Comparison of ENCODE assay signal across 22 mouse cellular contexts in the genomic region with DNA sequence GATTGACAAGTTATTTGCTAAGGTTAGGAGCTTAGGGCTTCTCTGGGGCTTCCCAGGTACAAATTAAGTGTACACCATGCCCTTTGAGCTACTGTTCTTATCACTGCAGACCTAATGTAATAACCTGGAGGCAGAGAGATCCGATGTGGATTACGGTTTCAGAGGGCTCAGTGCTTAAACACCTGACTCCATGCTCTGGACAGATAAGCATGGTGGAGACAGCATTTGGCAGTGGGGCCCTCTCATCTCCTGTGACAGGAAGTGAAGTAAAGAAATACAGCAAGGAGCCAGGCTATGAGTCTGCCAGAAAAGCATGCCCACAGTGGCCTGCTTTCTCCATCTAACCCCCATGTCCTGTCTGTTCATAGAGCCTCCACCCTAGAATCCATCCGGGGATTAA.
A peak's percentile ranks its signal among the peaks of the same experiment; 100 is the strongest.
DNase-seq lines count a peak whose midpoint lies in the region; ATAC-seq lines count a peak whose summit lies in the region.
"Had no signal": no experiment of that assay in that cellular context is flagged by ENCODE, and none has a peak within 500 bp of the region (broad histone marks: within the 10 kb centered on the region; RNA-seq: fewer than 3 reads in every experiment).

No protein-coding gene starts in this region.

- H3K4me1 ChIP-seq in midbrain, embryonic 13.5 days (replicated peaks): peaks cover 15% of the 10 kb centered on the region
- H3K4me1 ChIP-seq in midbrain, embryonic 14.5 days (ENCODE audit: control insufficient read depth, insufficient read depth, low read length): peaks cover 9% of the 10 kb centered on the region
- peaks cover 75% of the 10 kb centered on the region for H3K4me1 ChIP-seq in liver, embryonic 12.5 days
- H3K4me1 ChIP-seq in liver, embryonic 16.5 days (ENCODE audit: control insufficient read depth, low read depth, low read length): peaks cover 48% of the 10 kb centered on the region
- no peaks in the 10 kb centered on the region for H3K4me1 ChIP-seq in forebrain, embryonic 11.5 days (replicated peaks; ENCODE audit: control insufficient read depth, insufficient read depth, low read length)
- H3K4me1 ChIP-seq: embryonic facial prominence, embryonic 12.5 days; heart, embryonic 15.5 days had no signal

- no peak for DNase-seq in midbrain, embryonic 14.5 days
- DNase-seq in forebrain, embryonic 11.5 days (ENCODE audit: low spot score): no peak
- no peak for DNase-seq in layer of hippocampus, postnatal 25 days (ENCODE audit: extremely low spot score in 1 of 2, low spot score in 1 of 2)
- DNase-seq: adrenal gland, postnatal 10 days; B cell, adult 2 months; cerebellum, adult 11-12 months; cerebellum, adult 9-10 months; cerebellum, postnatal 25 days; gastrocnemius, postnatal 10 days; heart, adult 2 months had no signal

- H3K36me3 ChIP-seq in midbrain, embryonic 13.5 days: no peaks in the 10 kb centered on the region
- no peaks in the 10 kb centered on the region for H3K36me3 ChIP-seq in midbrain, embryonic 14.5 days (ENCODE audit: control insufficient read depth, insufficient read depth, low read length)
- no peaks in the 10 kb centered on the region for H3K36me3 ChIP-seq in liver, embryonic 12.5 days
- no peaks in the 10 kb centered on the region for H3K36me3 ChIP-seq in liver, embryonic 16.5 days (ENCODE audit: control insufficient read depth, insufficient read depth)
- H3K36me3 ChIP-seq in forebrain, embryonic 11.5 days (ENCODE audit: control insufficient read depth, insufficient read depth, low read length): no peaks in the 10 kb centered on the region
- H3K36me3 ChIP-seq: embryonic facial prominence, embryonic 12.5 days; forebrain, embryonic 12.5 days; G1E; heart, embryonic 15.5 days; hindbrain, embryonic 10.5 days had no signal

- no peak overlapping the region for H3K9ac ChIP-seq in midbrain, embryonic 13.5 days (replicated peaks)
- H3K9ac ChIP-seq in midbrain, embryonic 14.5 days (replicated peaks; ENCODE audit: low read length): no peak overlapping the region
- no peak overlapping the region for H3K9ac ChIP-seq in liver, embryonic 12.5 days
- H3K9ac ChIP-seq in liver, embryonic 16.5 days (ENCODE audit: low read depth, low read length): no peak overlapping the region
- no peak overlapping the region for H3K9ac ChIP-seq in forebrain, embryonic 11.5 days (ENCODE audit: low read length)
- H3K9ac ChIP-seq: embryonic facial prominence, embryonic 12.5 days; forebrain, embryonic 12.5 days; heart, embryonic 15.5 days; hindbrain, embryonic 14.5 days had no signal

- no peak for ATAC-seq in midbrain, embryonic 13.5 days
- no peak for ATAC-seq in midbrain, embryonic 14.5 days (ENCODE audit: low FRiP score, low TSS enrichment)
- peak; percentile 44 for ATAC-seq in liver, embryonic 12.5 days
- peak; percentile 22 for ATAC-seq in liver, embryonic 16.5 days (ENCODE audit: low read depth)
- ATAC-seq in forebrain, embryonic 11.5 days (replicated peaks; ENCODE audit: low FRiP score): no peak
- ATAC-seq: CD4-positive, CD25-positive, alpha-beta regulatory T cell, adult 4 months; forebrain, embryonic 16.5 days had no signal

- H3K9me3 ChIP-seq in midbrain, embryonic 13.5 days: no peaks in the 10 kb centered on the region
- no peaks in the 10 kb centered on the region for H3K9me3 ChIP-seq in midbrain, embryonic 14.5 days (ENCODE audit: control insufficient read depth, low read length)
- H3K9me3 ChIP-seq in liver, embryonic 12.5 days (replicated peaks): no peaks in the 10 kb centered on the region
- no peaks in the 10 kb centered on the region for H3K9me3 ChIP-seq in liver, embryonic 16.5 days (replicated peaks; ENCODE audit: control insufficient read depth, low read length)
- H3K9me3 ChIP-seq in forebrain, embryonic 11.5 days (ENCODE audit: control insufficient read depth, low read length): no peaks in the 10 kb centered on the region
- H3K9me3 ChIP-seq: embryonic facial prominence, embryonic 12.5 days; forebrain, embryonic 12.5 days; heart, embryonic 15.5 days; hindbrain, embryonic 10.5 days had no signal

- H3K27me3 ChIP-seq in midbrain, embryonic 13.5 days: peaks cover 12% of the 10 kb centered on the region; the same call in 1 of the 2 replicates
- H3K27me3 ChIP-seq in midbrain, embryonic 14.5 days (ENCODE audit: control insufficient read depth, insufficient read depth, low read length): no peaks in the 10 kb centered on the region
- no peaks in the 10 kb centered on the region for H3K27me3 ChIP-seq in liver, embryonic 12.5 days (replicated peaks)
- no peaks in the 10 kb centered on the region for H3K27me3 ChIP-seq in liver, embryonic 16.5 days (ENCODE audit: control insufficient read depth, insufficient read depth, low read depth, low read length)
- no peaks in the 10 kb centered on the region for H3K27me3 ChIP-seq in forebrain, embryonic 11.5 days (ENCODE audit: control insufficient read depth, insufficient read depth, low read length)
- H3K27me3 ChIP-seq: embryonic facial prominence, embryonic 12.5 days; forebrain, embryonic 12.5 days; heart, embryonic 15.5 days had no signal

- 77% methylated on average over 3 of the region's 3 CpGs for WGBS in midbrain, embryonic 13.5 days
- 78% methylated on average over 3 of the region's 3 CpGs for WGBS in midbrain, embryonic 14.5 days
- WGBS in liver, embryonic 12.5 days (ENCODE audit: insufficient replicate concordance): 47% methylated on average over 3 of the region's 3 CpGs
- 56% methylated on average over 3 of the region's 3 CpGs for WGBS in liver, embryonic 16.5 days (ENCODE audit: insufficient replicate concordance)
- WGBS in forebrain, embryonic 11.5 days: 84% methylated on average over 3 of the region's 3 CpGs

- no peak overlapping the region for H3K4me3 ChIP-seq in midbrain, embryonic 13.5 days (replicated peaks)
- H3K4me3 ChIP-seq in midbrain, embryonic 14.5 days (replicated peaks; ENCODE audit: low read depth, low read length): no peak overlapping the region
- H3K4me3 ChIP-seq in liver, embryonic 12.5 days: no peak overlapping the region
- H3K4me3 ChIP-seq in liver, embryonic 16.5 days (ENCODE audit: low read depth, low read length): no peak overlapping the region
- no peak overlapping the region for H3K4me3 ChIP-seq in forebrain, embryonic 11.5 days (ENCODE audit: low read depth, low read length)
- H3K4me3 ChIP-seq: embryonic facial prominence, embryonic 12.5 days; forebrain, embryonic 12.5 days; heart, adult 2 months; heart, embryonic 15.5 days; hindbrain, embryonic 10.5 days had no signal

- H3K4me2 ChIP-seq in midbrain, embryonic 13.5 days (replicated peaks): no peak overlapping the region
- no peak overlapping the region for H3K4me2 ChIP-seq in midbrain, embryonic 14.5 days (ENCODE audit: low read length)
- H3K4me2 ChIP-seq in liver, embryonic 12.5 days: peak overlapping the region; percentile 36
- no peak overlapping the region for H3K4me2 ChIP-seq in liver, embryonic 16.5 days (ENCODE audit: low read depth, low read length)
- H3K4me2 ChIP-seq in forebrain, embryonic 11.5 days (ENCODE audit: low read depth, low read length, severe bottlenecking): no peak overlapping the region
- H3K4me2 ChIP-seq: embryonic facial prominence, embryonic 12.5 days; forebrain, embryonic 12.5 days; heart, embryonic 11.5 days; heart, embryonic 15.5 days; hindbrain, embryonic 14.5 days had no signal

- H3K27ac ChIP-seq in midbrain, embryonic 13.5 days: 0 out of 2 replicates have a peak overlapping the region, but pooled peaks have one; percentile 44
- no peak overlapping the region for H3K27ac ChIP-seq in midbrain, embryonic 14.5 days (replicated peaks; ENCODE audit: low read depth, low read length)
- H3K27ac ChIP-seq in liver, embryonic 12.5 days: peak overlapping the region; percentile 99
- H3K27ac ChIP-seq in liver, embryonic 16.5 days (ENCODE audit: low read length): peak overlapping the region; percentile 41; the same call in 1 of the 2 replicates
- no peak overlapping the region for H3K27ac ChIP-seq in forebrain, embryonic 11.5 days (ENCODE audit: low read depth, low read length)
- H3K27ac ChIP-seq: embryonic facial prominence, embryonic 12.5 days; forebrain, embryonic 12.5 days; heart, adult 2 months; heart, embryonic 15.5 days; hindbrain, embryonic 10.5 days; hindbrain, embryonic 14.5 days had no signal

Comparison
In these comparisons a context has a peak if more than half of its experiments do, and no peak if none do; other contexts are left out.
1. H3K27ac ChIP-seq: peak in midbrain, embryonic 13.5 days (single experiment), liver, embryonic 12.5 days (single experiment) and liver, embryonic 16.5 days (single experiment); none in midbrain, embryonic 14.5 days (single experiment) and forebrain, embryonic 11.5 days (single experiment).
2. ATAC-seq: peak in liver, embryonic 12.5 days (single experiment) and liver, embryonic 16.5 days (single experiment); none in midbrain, embryonic 13.5 days (single experiment), midbrain, embryonic 14.5 days (single experiment) and forebrain, embryonic 11.5 days (single experiment).